23 mouse cellular contexts compared by ENCODE assay signal in the genomic region with DNA sequence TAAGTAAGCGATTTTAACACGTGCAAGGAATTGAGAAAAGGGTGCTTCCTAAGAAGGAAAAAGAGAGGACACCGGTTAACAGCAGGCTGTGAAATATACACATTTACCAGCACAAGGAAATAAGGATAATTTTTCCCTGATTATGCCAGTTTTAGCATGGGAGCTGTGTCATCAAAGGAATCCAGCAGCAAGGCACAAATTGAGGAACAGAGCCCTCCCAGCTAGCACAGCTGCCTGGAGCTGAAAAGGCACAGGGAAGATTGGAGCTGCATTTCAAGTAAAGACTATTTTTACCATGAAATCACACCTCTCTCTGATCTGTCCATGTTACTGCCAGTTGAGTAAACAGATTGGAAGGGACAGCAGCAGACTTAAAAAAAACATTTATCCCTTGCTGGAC.
A peak's percentile ranks its signal among the peaks of the same experiment; 100 is the strongest.
DNase-seq lines count a peak whose midpoint lies in the region; ATAC-seq and TF ChIP-seq lines count a peak whose summit lies in the region.
"Had no signal": no experiment of that assay in that cellular context is flagged by ENCODE, and none has a peak within 500 bp of the region (broad histone marks: within the 10 kb centered on the region; RNA-seq: fewer than 3 reads in every experiment).

No protein-coding gene starts in this region.

- H3K9ac ChIP-seq in forebrain, embryonic 16.5 days (replicated peaks; ENCODE audit: low read depth, low read length): no peak overlapping the region
- H3K9ac ChIP-seq in forebrain, embryonic 13.5 days: no peak overlapping the region
- H3K9ac ChIP-seq in midbrain, embryonic 15.5 days: no peak overlapping the region
- H3K9ac ChIP-seq in midbrain, postnatal 0 days (replicated peaks; ENCODE audit: low read length, poor library complexity, severe bottlenecking): no peak overlapping the region
- H3K9ac ChIP-seq: limb, embryonic 13.5 days; liver, embryonic 13.5 days; lung, embryonic 15.5 days had no signal

- no peak overlapping the region for H3K4me3 ChIP-seq in forebrain, embryonic 16.5 days (replicated peaks; ENCODE audit: low read length)
- no peak overlapping the region for H3K4me3 ChIP-seq in forebrain, embryonic 13.5 days
- H3K4me3 ChIP-seq in midbrain, embryonic 15.5 days: no peak overlapping the region
- H3K4me3 ChIP-seq in midbrain, embryonic 10.5 days: no peak overlapping the region
- no peak overlapping the region for H3K4me3 ChIP-seq in midbrain, postnatal 0 days (ENCODE audit: low read depth, low read length)
- H3K4me3 ChIP-seq: limb, embryonic 13.5 days; liver, embryonic 13.5 days; lung, embryonic 15.5 days had no signal

- peaks cover 12% of the 10 kb centered on the region; the same call in 1 of the 2 replicates for H3K4me1 ChIP-seq in forebrain, embryonic 16.5 days (replicated peaks; ENCODE audit: control insufficient read depth, insufficient read depth, low read length)
- H3K4me1 ChIP-seq in forebrain, embryonic 13.5 days: no peaks in the 10 kb centered on the region
- peaks cover 6% of the 10 kb centered on the region; the same call in 1 of the 2 replicates for H3K4me1 ChIP-seq in midbrain, embryonic 15.5 days
- H3K4me1 ChIP-seq in midbrain, embryonic 10.5 days: no peaks in the 10 kb centered on the region
- H3K4me1 ChIP-seq in midbrain, postnatal 0 days (ENCODE audit: insufficient read depth, low read length): no peaks in the 10 kb centered on the region
- H3K4me1 ChIP-seq: limb, embryonic 13.5 days; liver, embryonic 13.5 days; lung, embryonic 15.5 days had no signal

- H3K27ac ChIP-seq in forebrain, embryonic 16.5 days (ENCODE audit: low read length): peak overlapping the region; percentile 15
- no peak overlapping the region for H3K27ac ChIP-seq in forebrain, embryonic 13.5 days
- H3K27ac ChIP-seq in midbrain, embryonic 15.5 days: 0 out of 2 replicates have a peak overlapping the region, but pooled peaks have one; percentile 38
- H3K27ac ChIP-seq in midbrain, embryonic 10.5 days (replicated peaks): no peak overlapping the region
- peak overlapping the region; percentile 47; the same call in 1 of the 2 replicates for H3K27ac ChIP-seq in midbrain, postnatal 0 days (ENCODE audit: low read depth, low read length)
- H3K27ac ChIP-seq: limb, embryonic 13.5 days; liver, embryonic 13.5 days; lung, embryonic 15.5 days; macrophage had no signal

- H3K4me2 ChIP-seq in forebrain, embryonic 16.5 days (ENCODE audit: low read length): no peak overlapping the region
- H3K4me2 ChIP-seq in forebrain, embryonic 13.5 days: no peak overlapping the region
- H3K4me2 ChIP-seq in midbrain, embryonic 15.5 days: no peak overlapping the region
- no peak overlapping the region for H3K4me2 ChIP-seq in midbrain, postnatal 0 days (ENCODE audit: low read depth, low read length, poor library complexity, severe bottlenecking)
- H3K4me2 ChIP-seq: limb, embryonic 13.5 days; liver, embryonic 13.5 days; lung, embryonic 15.5 days had no signal

- no peak for TF ChIP-seq CTCF in midbrain, postnatal 0 days (IDR thresholded peaks at IDR 0.05)

- 54% methylated on average over 3 of the region's 3 CpGs for WGBS in forebrain, embryonic 16.5 days
- 74% methylated on average over 3 of the region's 3 CpGs for WGBS in forebrain, embryonic 13.5 days
- WGBS in midbrain, embryonic 15.5 days: 61% methylated on average over 3 of the region's 3 CpGs
- WGBS in midbrain, embryonic 10.5 days: 85% methylated on average over 3 of the region's 3 CpGs
- WGBS in midbrain, postnatal 0 days: 45% methylated on average over 3 of the region's 3 CpGs

- H3K9me3 ChIP-seq in forebrain, embryonic 16.5 days (ENCODE audit: control insufficient read depth, low read length): no peaks in the 10 kb centered on the region
- H3K9me3 ChIP-seq in forebrain, embryonic 13.5 days (replicated peaks): no peaks in the 10 kb centered on the region
- no peaks in the 10 kb centered on the region for H3K9me3 ChIP-seq in midbrain, embryonic 15.5 days
- no peaks in the 10 kb centered on the region for H3K9me3 ChIP-seq in midbrain, embryonic 10.5 days (replicated peaks)
- H3K9me3 ChIP-seq in midbrain, postnatal 0 days (ENCODE audit: low read length): no peaks in the 10 kb centered on the region
- H3K9me3 ChIP-seq: limb, embryonic 13.5 days; liver, embryonic 13.5 days; lung, embryonic 15.5 days had no signal

- peak; percentile 71 for ATAC-seq in forebrain, embryonic 16.5 days
- ATAC-seq in forebrain, embryonic 13.5 days: no peak; the same call in 1 of the 2 replicates
- ATAC-seq in midbrain, embryonic 15.5 days (replicated peaks): peak; percentile 66; the same call in 1 of the 2 replicates
- no peak for ATAC-seq in midbrain, postnatal 0 days (ENCODE audit: low FRiP score)
- ATAC-seq: activated CD4-positive, CD25-positive, alpha-beta regulatory T cell, adult 4 months; inflammation-experienced regulatory T-cells, adult 6 months had no signal

- peak; percentile 10 for DNase-seq in layer of hippocampus, adult 9-11 months
- DNase-seq in layer of hippocampus, postnatal 25 days (ENCODE audit: extremely low spot score in 1 of 2, low spot score in 1 of 2): no peak
- DNase-seq in midbrain, embryonic 10.5 days (ENCODE audit: low spot score): no peak
- DNase-seq in midbrain, postnatal 0 days (ENCODE audit: low spot score): no peak
- no peak for DNase-seq in testis, postnatal 10 days (ENCODE audit: low spot score)
- DNase-seq: adrenal gland, postnatal 10 days; cerebellum, adult 11-12 months; cerebellum, postnatal 25 days; embryo, embryonic 11 days; heart, adult 11 months; kidney, adult 2 months; kidney, postnatal 10 days; liver, embryonic 13.5 days; right cerebral cortex, postnatal 25 days had no signal

- H3K27me3 ChIP-seq in forebrain, embryonic 16.5 days (replicated peaks; ENCODE audit: control insufficient read depth, insufficient read depth, low read length): no peaks in the 10 kb centered on the region
- H3K27me3 ChIP-seq in forebrain, embryonic 13.5 days: no peaks in the 10 kb centered on the region
- H3K27me3 ChIP-seq in midbrain, embryonic 15.5 days (replicated peaks): no peaks in the 10 kb centered on the region
- H3K27me3 ChIP-seq in midbrain, embryonic 10.5 days (ENCODE audit: low read depth, poor library complexity, severe bottlenecking): no peaks in the 10 kb centered on the region
- H3K27me3 ChIP-seq in midbrain, postnatal 0 days (ENCODE audit: insufficient read depth, low read length): no peaks in the 10 kb centered on the region
- H3K27me3 ChIP-seq: limb, embryonic 13.5 days; liver, embryonic 13.5 days; lung, embryonic 15.5 days had no signal

- no peaks in the 10 kb centered on the region for H3K36me3 ChIP-seq in forebrain, embryonic 16.5 days (ENCODE audit: control insufficient read depth, insufficient read depth)
- no peaks in the 10 kb centered on the region for H3K36me3 ChIP-seq in forebrain, embryonic 13.5 days (ENCODE audit: poor library complexity, severe bottlenecking)
- H3K36me3 ChIP-seq in midbrain, embryonic 15.5 days (replicated peaks): no peaks in the 10 kb centered on the region
- H3K36me3 ChIP-seq in midbrain, embryonic 10.5 days: no peaks in the 10 kb centered on the region
- no peaks in the 10 kb centered on the region for H3K36me3 ChIP-seq in midbrain, postnatal 0 days (ENCODE audit: insufficient read depth, low read length)
- H3K36me3 ChIP-seq: G1E; limb, embryonic 13.5 days; liver, embryonic 13.5 days; lung, embryonic 15.5 days had no signal

Comparison
In these comparisons a context has a peak if more than half of its experiments do, and no peak if none do; other contexts are left out.
1. ATAC-seq: peak in forebrain, embryonic 16.5 days (single experiment) and midbrain, embryonic 15.5 days (single experiment); none in forebrain, embryonic 13.5 days (single experiment) and midbrain, postnatal 0 days (single experiment).
2. H3K27ac ChIP-seq: peak in forebrain, embryonic 16.5 days (single experiment), midbrain, embryonic 15.5 days (single experiment) and midbrain, postnatal 0 days (single experiment); none in forebrain, embryonic 13.5 days (single experiment) and midbrain, embryonic 10.5 days (single experiment).